Mouse (Mus musculus): ENCODE results near the gene Cacna1g. TPM values are rescaled to one million over a fixed set of nuclear protein-coding genes. Genes with fewer than 3 reads are reported as not detected.

The Cacna1g gene
- polyA plus RNA-seq, 1 experiment: 6.5 TPM

GRCm38 (mm10) chr11:94413516-94413915 is 60.5 kb downstream of the Cacna1g start:
- 45% methylated on average over 8 of the region's 8 CpGs for WGBS
- no peak for DNase-seq
- Histone ChIP-seq H3K27ac (ENCODE audit: control insufficient read depth, insufficient read depth, low read length) (no peak overlapping the region), H3K4me3 (ENCODE audit: control insufficient read depth, insufficient read depth, low read length) (no peak overlapping the region), H3K36me3 (ENCODE audit: control insufficient read depth, insufficient read depth, low read length) (no peaks in the 10 kb centered on the region), H3K4me1 (replicated peaks; ENCODE audit: control insufficient read depth, insufficient read depth, low read length) (no peaks in the 10 kb centered on the region), H3K27me3 (ENCODE audit: control insufficient read depth, insufficient read depth, low read length) (no peaks in the 10 kb centered on the region)
- no peak for TF ChIP-seq CTCF (IDR thresholded peaks at IDR 0.05; ENCODE audit: borderline replicate concordance, control insufficient read depth, extremely low read depth, insufficient read depth, low read length, poor library complexity)
- TF ChIP-seq POLR2A (IDR thresholded peaks at IDR 0.05; ENCODE audit: control insufficient read depth, extremely low read depth, insufficient read depth, low read length, poor library complexity): no peak

- no peak for DNase-seq
- TF ChIP-seq CTCF (IDR thresholded peaks at IDR 0.05; ENCODE audit: borderline replicate concordance, control insufficient read depth, extremely low read depth, insufficient read depth, low read length, poor library complexity): no peak
- no peak overlapping the region for H3K27ac ChIP-seq (ENCODE audit: control insufficient read depth, insufficient read depth, low read length)
- H3K4me1 ChIP-seq (replicated peaks; ENCODE audit: control insufficient read depth, insufficient read depth, low read length): 0 out of 2 replicates have a peak, but pooled peaks cover under 1% of the 10 kb centered on the region
- H3K36me3 ChIP-seq (ENCODE audit: control insufficient read depth, insufficient read depth, low read length): no peaks in the 10 kb centered on the region
- H3K4me3 ChIP-seq (ENCODE audit: control insufficient read depth, insufficient read depth, low read length): no peak overlapping the region
- 15% methylated on average over 10 of the region's 10 CpGs for WGBS
- H3K27me3 ChIP-seq (ENCODE audit: control insufficient read depth, insufficient read depth, low read length): no peaks in the 10 kb centered on the region
Measured at GRCm38 (mm10) chr11:94412998-94413469, 61.0 kb downstream of the Cacna1g start.

GRCm38 (mm10) chr11:94412562-94412961 is 61.4 kb downstream of the Cacna1g start:
- DNase-seq: no peak
- 41% methylated on average over 2 of the region's 2 CpGs for WGBS
- no peaks in the 10 kb centered on the region for H3K27me3 ChIP-seq (ENCODE audit: control insufficient read depth, insufficient read depth, low read length)
- H3K4me3 ChIP-seq (ENCODE audit: control insufficient read depth, insufficient read depth, low read length): no peak overlapping the region
- H3K27ac ChIP-seq (ENCODE audit: control insufficient read depth, insufficient read depth, low read length): no peak overlapping the region
- H3K36me3 ChIP-seq (ENCODE audit: control insufficient read depth, insufficient read depth, low read length): no peaks in the 10 kb centered on the region
- TF ChIP-seq CTCF (IDR thresholded peaks at IDR 0.05; ENCODE audit: borderline replicate concordance, control insufficient read depth, extremely low read depth, insufficient read depth, low read length, poor library complexity) (no peak), POLR2A (IDR thresholded peaks at IDR 0.05; ENCODE audit: control insufficient read depth, extremely low read depth, insufficient read depth, low read length, poor library complexity) (no peak)
- H3K4me1 ChIP-seq (replicated peaks; ENCODE audit: control insufficient read depth, insufficient read depth, low read length): 0 out of 2 replicates have a peak, but pooled peaks cover 4% of the 10 kb centered on the region

GRCm38 (mm10) chr11:94407803-94408321 is 66.1 kb downstream of the Cacna1g start:
- Histone ChIP-seq H3K4me3 (ENCODE audit: control insufficient read depth, insufficient read depth, low read length) (no peak overlapping the region), H3K27me3 (ENCODE audit: control insufficient read depth, insufficient read depth, low read length) (no peaks in the 10 kb centered on the region), H3K36me3 (ENCODE audit: control insufficient read depth, insufficient read depth, low read length) (no peaks in the 10 kb centered on the region), H3K4me1 (replicated peaks; ENCODE audit: control insufficient read depth, insufficient read depth, low read length) (peaks cover 7% of the 10 kb centered on the region; the same call in 1 of the 2 replicates), H3K27ac (ENCODE audit: control insufficient read depth, insufficient read depth, low read length) (no peak overlapping the region)
- WGBS: 59% methylated on average over 11 of the region's 11 CpGs
- TF ChIP-seq POLR2A (IDR thresholded peaks at IDR 0.05; ENCODE audit: control insufficient read depth, extremely low read depth, insufficient read depth, low read length, poor library complexity) (no peak), CTCF (IDR thresholded peaks at IDR 0.05; ENCODE audit: borderline replicate concordance, control insufficient read depth, extremely low read depth, insufficient read depth, low read length, poor library complexity) (no peak)
- no peak for DNase-seq

GRCm38 (mm10) chr11:94405348-94405747 is 68.7 kb downstream of the Cacna1g start:
- Histone ChIP-seq H3K4me1 (replicated peaks; ENCODE audit: control insufficient read depth, insufficient read depth, low read length) (peaks cover 7% of the 10 kb centered on the region; the same call in 1 of the 2 replicates), H3K4me3 (ENCODE audit: control insufficient read depth, insufficient read depth, low read length) (no peak overlapping the region), H3K36me3 (ENCODE audit: control insufficient read depth, insufficient read depth, low read length) (no peaks in the 10 kb centered on the region), H3K27ac (ENCODE audit: control insufficient read depth, insufficient read depth, low read length) (no peak overlapping the region), H3K27me3 (ENCODE audit: control insufficient read depth, insufficient read depth, low read length) (no peaks in the 10 kb centered on the region)
- 71% methylated on average over 6 of the region's 6 CpGs for WGBS
- no peak for TF ChIP-seq CTCF (IDR thresholded peaks at IDR 0.05; ENCODE audit: borderline replicate concordance, control insufficient read depth, extremely low read depth, insufficient read depth, low read length, poor library complexity)
- no peak for TF ChIP-seq POLR2A (IDR thresholded peaks at IDR 0.05; ENCODE audit: control insufficient read depth, extremely low read depth, insufficient read depth, low read length, poor library complexity)
- DNase-seq: no peak

GRCm38 (mm10) chr11:94404641-94405260 is 69.2 kb downstream of the Cacna1g start:
- Histone ChIP-seq H3K27ac (ENCODE audit: control insufficient read depth, insufficient read depth, low read length) (no peak overlapping the region), H3K27me3 (ENCODE audit: control insufficient read depth, insufficient read depth, low read length) (no peaks in the 10 kb centered on the region)

More at GRCm38 (mm10) chr11:94404641-94405260, 69.2 kb downstream of the Cacna1g start:
- peak; percentile 79 for DNase-seq
- TF ChIP-seq CTCF (IDR thresholded peaks at IDR 0.05; ENCODE audit: borderline replicate concordance, control insufficient read depth, extremely low read depth, insufficient read depth, low read length, poor library complexity) (peak; percentile 97), POLR2A (IDR thresholded peaks at IDR 0.05; ENCODE audit: control insufficient read depth, extremely low read depth, insufficient read depth, low read length, poor library complexity) (no peak)
- 22% methylated on average over 11 of the region's 11 CpGs for WGBS
- H3K4me1 ChIP-seq (replicated peaks; ENCODE audit: control insufficient read depth, insufficient read depth, low read length): peaks cover 7% of the 10 kb centered on the region; the same call in 1 of the 2 replicates
- H3K4me3 ChIP-seq (ENCODE audit: control insufficient read depth, insufficient read depth, low read length): no peak overlapping the region
- no peaks in the 10 kb centered on the region for H3K36me3 ChIP-seq (ENCODE audit: control insufficient read depth, insufficient read depth, low read length)

Data from thymus, adult 2 months (tissue).